In genomic region chr5:66917353-66918315, GRCm38 (mm10) we compare ENCODE assay signal across 15 mouse cellular contexts.
A peak's percentile ranks its signal among the peaks of the same experiment; 100 is the strongest.
DNase-seq lines count a peak whose midpoint lies in the region; ATAC-seq and TF ChIP-seq lines count a peak whose summit lies in the region.
"Had no signal": no experiment of that assay in that cellular context is flagged by ENCODE, and none has a peak within 500 bp of the region (broad histone marks: within the 10 kb centered on the region; RNA-seq: fewer than 3 reads in every experiment).

No protein-coding gene starts in this region.

- no peak overlapping the region for H3K4me2 ChIP-seq in lung, embryonic 14.5 days
- H3K4me2 ChIP-seq in forebrain, embryonic 13.5 days, result no peak overlapping the region
- H3K4me2 ChIP-seq in hindbrain, embryonic 16.5 days (ENCODE audit: low read length), result no peak overlapping the region
- H3K4me2 ChIP-seq in neural tube, embryonic 13.5 days, result no peak overlapping the region
- H3K4me2 ChIP-seq: embryonic facial prominence, embryonic 13.5 days; limb, embryonic 13.5 days had no signal

- H3K4me1 ChIP-seq in lung, embryonic 14.5 days (ENCODE audit: insufficient read depth), result no peaks in the 10 kb centered on the region
- H3K4me1 ChIP-seq in forebrain, embryonic 13.5 days, result peaks cover 43% of the 10 kb centered on the region
- H3K4me1 ChIP-seq in hindbrain, embryonic 16.5 days (ENCODE audit: control insufficient read depth, insufficient read depth, low read depth, low read length), result peaks cover 8% of the 10 kb centered on the region
- H3K4me1 ChIP-seq in neural tube, embryonic 13.5 days (replicated peaks), result peaks cover 63% of the 10 kb centered on the region

- no peaks in the 10 kb centered on the region for H3K27me3 ChIP-seq in lung, embryonic 14.5 days (ENCODE audit: insufficient read depth, low read length)
- H3K27me3 ChIP-seq in forebrain, embryonic 13.5 days, result no peaks in the 10 kb centered on the region
- H3K27me3 ChIP-seq in hindbrain, embryonic 16.5 days (replicated peaks; ENCODE audit: control insufficient read depth, insufficient read depth, low read length), result no peaks in the 10 kb centered on the region
- H3K27me3 ChIP-seq in neural tube, embryonic 13.5 days, result no peaks in the 10 kb centered on the region
- H3K27me3 ChIP-seq: embryonic facial prominence, embryonic 13.5 days; limb, embryonic 13.5 days had no signal

- no peak overlapping the region for H3K9ac ChIP-seq in lung, embryonic 14.5 days
- no peak overlapping the region for H3K9ac ChIP-seq in forebrain, embryonic 13.5 days
- H3K9ac ChIP-seq in hindbrain, embryonic 16.5 days (ENCODE audit: low read depth, low read length), result no peak overlapping the region
- H3K9ac ChIP-seq in neural tube, embryonic 13.5 days, result no peak overlapping the region
- H3K9ac ChIP-seq: embryonic facial prominence, embryonic 13.5 days; limb, embryonic 13.5 days had no signal

- DNase-seq in lung, embryonic 14.5 days, result no peak
- no peak for DNase-seq in lung, postnatal 14 days
- DNase-seq in cerebellum, adult 9-11 months, result no peak
- no peak for DNase-seq in ovary, postnatal 10 days (ENCODE audit: low spot score)
- DNase-seq in layer of hippocampus, adult 8-10 months (ENCODE audit: low spot score in 2 of 2), result no peak
- DNase-seq: cerebellum, postnatal 25 days; heart, postnatal 4 days; retina, postnatal 1 day; spleen, adult 18-20 months had no signal

- ATAC-seq in lung, embryonic 14.5 days (ENCODE audit: insufficient read depth), result no peak
- peak; percentile 82 for ATAC-seq in forebrain, embryonic 13.5 days
- 0 out of 2 replicates have a peak, but pooled peaks have one; percentile 40 for ATAC-seq in hindbrain, embryonic 16.5 days
- peak; percentile 48; the same call in 1 of the 2 replicates for ATAC-seq in neural tube, embryonic 13.5 days (ENCODE audit: low read depth)

- 83% methylated on average over 8 of the region's 8 CpGs for WGBS in lung, embryonic 14.5 days
- 45% methylated on average over 8 of the region's 8 CpGs for WGBS in forebrain, embryonic 13.5 days
- WGBS in hindbrain, embryonic 16.5 days, result 58% methylated on average over 8 of the region's 8 CpGs
- 47% methylated on average over 8 of the region's 8 CpGs for WGBS in neural tube, embryonic 13.5 days

- TF ChIP-seq CTCF in lung, embryonic 14.5 days (IDR thresholded peaks at IDR 0.05; ENCODE audit: low read depth), result 0 out of 2 replicates have a peak, but pooled peaks have one; percentile 12

- no peaks in the 10 kb centered on the region for H3K9me3 ChIP-seq in lung, embryonic 14.5 days (ENCODE audit: low read depth, low read length)
- H3K9me3 ChIP-seq in forebrain, embryonic 13.5 days (replicated peaks), result no peaks in the 10 kb centered on the region
- H3K9me3 ChIP-seq in hindbrain, embryonic 16.5 days (ENCODE audit: control insufficient read depth, low read length), result no peaks in the 10 kb centered on the region
- H3K9me3 ChIP-seq in neural tube, embryonic 13.5 days, result no peaks in the 10 kb centered on the region
- H3K9me3 ChIP-seq: embryonic facial prominence, embryonic 13.5 days; limb, embryonic 13.5 days had no signal

- H3K27ac ChIP-seq in lung, embryonic 14.5 days (ENCODE audit: low read depth), result no peak overlapping the region
- peak overlapping the region; percentile 83 for H3K27ac ChIP-seq in forebrain, embryonic 13.5 days
- H3K27ac ChIP-seq in hindbrain, embryonic 16.5 days (ENCODE audit: low read depth, low read length), result peak overlapping the region; percentile 61
- peak overlapping the region; percentile 92 for H3K27ac ChIP-seq in neural tube, embryonic 13.5 days (replicated peaks)
- H3K27ac ChIP-seq: embryonic facial prominence, embryonic 13.5 days; limb, embryonic 13.5 days had no signal

- no peaks in the 10 kb centered on the region for H3K36me3 ChIP-seq in lung, embryonic 14.5 days (ENCODE audit: insufficient read depth)
- no peaks in the 10 kb centered on the region for H3K36me3 ChIP-seq in forebrain, embryonic 13.5 days (ENCODE audit: poor library complexity, severe bottlenecking)
- no peaks in the 10 kb centered on the region for H3K36me3 ChIP-seq in hindbrain, embryonic 16.5 days (ENCODE audit: control insufficient read depth, insufficient read depth, low read length)
- no peaks in the 10 kb centered on the region for H3K36me3 ChIP-seq in neural tube, embryonic 13.5 days
- H3K36me3 ChIP-seq: embryonic facial prominence, embryonic 13.5 days; limb, embryonic 13.5 days had no signal

- no peak overlapping the region for H3K4me3 ChIP-seq in lung, embryonic 14.5 days (ENCODE audit: low read depth, low read length)
- no peak overlapping the region for H3K4me3 ChIP-seq in forebrain, embryonic 13.5 days
- no peak overlapping the region for H3K4me3 ChIP-seq in hindbrain, embryonic 16.5 days (ENCODE audit: low read length)
- H3K4me3 ChIP-seq in neural tube, embryonic 13.5 days, result no peak overlapping the region
- H3K4me3 ChIP-seq: embryonic facial prominence, embryonic 13.5 days; limb, embryonic 13.5 days; myocyte had no signal
